Mouse (Mus musculus) lung, adult 2 months (tissue): Measurements from ENCODE around the gene Skida1.

Experiments
- CTCF ChIP-seq: fragments of 200-500 bp; IDR thresholded peaks from 2 replicates; pipeline ENCODE4 v1.5.1; 2011; ENCODE audit warnings: mild to moderate bottlenecking, low read length, control low read depth; ENCODE audit not compliant: insufficient read depth
- POLR2A ChIP-seq: fragments of 200-500 bp; IDR thresholded peaks from 2 replicates; pipeline ENCODE4 v1.6.1; 2011; ENCODE audit warnings: low read depth, mild to moderate bottlenecking, control low read depth, low read length, borderline replicate concordance; ENCODE audit errors: extremely low read depth

- TF ChIP-seq CTCF (no peak), POLR2A (no peak)
Measured at GRCm38 (mm10) chr2:18060396-18060795, 11.5 kb upstream of the Skida1 start.
